Mouse (Mus musculus) central nervous system, embryonic 18 days (tissue): ENCODE data around the gene Arhgef11. TPM values are rescaled to one million over a fixed set of nuclear protein-coding genes. Genes with fewer than 3 reads are reported as not detected.

ENCODE experiments used
- polyA plus RNA-seq: library from polyadenylated mRNA; depleted of rRNA; stranded (reverse); fragments of >200 nt; gene quantifications from 2 replicates; pipeline ENCODE4 v1.2.3, GENCODE M21; 2012; rRNA removed

Arhgef11 gene
- 34.5 and 35.4 TPM in 2 replicates for polyA plus RNA-seq

GRCm38 (mm10) chr3:87616957-87617810 is at the start of gene Arhgef11:
Gene Arhgef11, plus strand, starts transcription at chr3:87617559.

DNA sequence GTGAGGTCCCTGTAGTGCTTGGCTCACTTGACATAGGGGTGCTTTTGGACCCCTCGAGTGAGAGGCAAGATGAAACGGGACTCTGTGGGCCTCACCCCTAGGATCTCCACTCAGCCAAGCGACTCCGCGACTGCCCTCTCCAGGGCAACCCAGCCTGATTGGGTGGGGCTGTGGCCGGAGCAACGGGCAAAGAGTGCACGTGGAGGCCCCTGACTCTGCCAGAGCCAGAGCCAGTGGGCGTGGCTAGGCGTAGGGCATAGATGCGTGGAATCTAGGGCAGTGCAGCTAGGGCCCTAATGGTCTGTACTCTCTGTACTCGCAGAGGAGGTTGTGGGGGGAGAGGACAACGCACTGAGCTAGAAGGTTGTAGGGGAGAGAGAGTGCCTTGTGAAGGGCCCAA is 131.1 kb downstream of the Arhgef11 start, which contains the start of gene Lrrc71:
Lrrc71 (minus strand) TSS at position 195 of the 400 bp plus-strand sequence.

Other genes starting within 250 kb of the Arhgef11 start
- gene Fcrl1, start 241.2 kb upstream of the Arhgef11 start, polyA plus RNA-seq = 0.06 TPM in 1 of 2 replicates, not detected in the other
- gene Fcrl5, start 181.8 kb upstream of the Arhgef11 start, polyA plus RNA-seq = not detected in 2 replicates
- gene Etv3, start 92.2 kb upstream of the Arhgef11 start, polyA plus RNA-seq = 10.0 and 10.2 TPM in 2 replicates
- 0.97 and 1.6 TPM in 2 replicates for gene Lrrc71, start 131.1 kb downstream of the Arhgef11 start, polyA plus RNA-seq
- 1.8 and 4.8 TPM in 2 replicates for gene Ntrk1, start 177.6 kb downstream of the Arhgef11 start, polyA plus RNA-seq
- gene Insrr, start 179.4 kb downstream of the Arhgef11 start, polyA plus RNA-seq = 1.3 and 1.5 TPM in 2 replicates
- gene Pear1, start 206.7 kb downstream of the Arhgef11 start, polyA plus RNA-seq = 8.9 and 9.2 TPM in 2 replicates
- 0.01 TPM in 1 of 2 replicates, not detected in the other for gene Sh2d2a, start 229.2 kb downstream of the Arhgef11 start, polyA plus RNA-seq